Mouse (Mus musculus): ENCODE data around the gene Pih1d2.

The Pih1d2 gene

DNA sequence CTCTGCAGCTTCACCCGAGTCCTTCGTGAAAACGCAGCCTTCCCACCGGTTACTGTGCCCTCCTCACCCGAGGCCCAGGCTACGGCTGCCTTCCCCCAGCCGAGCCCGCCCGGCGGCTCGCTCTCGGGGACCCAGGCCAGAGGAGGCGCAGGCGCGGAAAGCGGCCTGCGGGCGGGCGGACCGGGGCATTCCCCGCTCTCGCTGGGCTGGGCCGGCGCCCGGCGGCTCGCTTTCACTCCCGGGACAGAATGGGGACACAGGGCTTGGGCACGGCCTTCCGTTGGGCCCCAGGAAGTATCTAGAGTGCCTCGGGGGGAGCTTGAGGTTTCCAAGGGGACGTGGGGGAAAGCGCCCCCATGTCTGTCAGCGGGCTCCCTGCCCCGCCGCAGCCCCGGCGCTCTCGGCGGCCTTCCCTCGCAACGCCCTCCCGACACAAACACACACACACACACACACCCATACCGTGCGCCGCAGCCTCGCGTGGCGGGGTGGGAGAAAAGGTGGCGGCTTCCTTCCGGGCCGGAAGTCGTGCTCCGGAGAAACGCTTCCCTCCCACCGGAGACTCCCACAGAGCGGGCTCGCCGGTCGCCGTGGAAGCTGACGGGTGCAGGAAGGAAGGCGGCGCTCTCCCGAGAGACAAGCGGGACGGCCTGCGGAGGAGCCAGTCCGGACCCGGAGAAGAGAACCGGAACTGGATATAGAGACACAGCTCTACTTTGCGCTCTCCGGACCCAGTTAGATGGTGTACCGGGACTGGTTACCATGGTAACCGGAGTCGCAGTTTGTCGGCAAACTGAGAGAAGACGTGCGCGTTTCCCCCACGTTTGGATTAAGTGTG, at the start of gene Pih1d2, which contains the start of gene Nkapd1:
Gene Pih1d2, plus strand, starts transcription at position 556 of the 838 bp plus-strand sequence.
Gene Nkapd1, minus strand, starts transcription at position 699 of the 838 bp plus-strand sequence.
- in situ Hi-C loops (cut with MboI, MseI), result no loop called here

DNA sequence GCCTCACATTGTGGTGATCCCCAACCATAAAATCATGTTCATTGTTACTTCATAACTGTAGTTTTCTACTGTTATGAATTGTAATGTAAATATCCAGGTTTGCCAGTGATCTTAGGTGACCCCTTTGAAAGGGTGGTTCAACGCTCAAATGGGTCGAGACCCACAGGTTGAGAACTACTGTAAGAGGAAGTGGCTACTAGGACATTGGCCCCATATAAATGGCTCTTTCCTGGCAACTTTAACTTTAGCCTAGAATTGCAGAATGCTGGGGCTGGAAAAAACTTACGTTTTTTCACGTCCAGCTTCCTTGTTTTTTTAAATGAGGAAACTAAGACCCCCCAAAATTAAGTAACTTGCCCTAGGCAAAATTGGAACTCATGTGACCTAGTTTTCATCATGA, 49.7 kb upstream of the Pih1d2 start:
- in situ Hi-C loops (cut with MboI, MseI), result no loop called here

DNA sequence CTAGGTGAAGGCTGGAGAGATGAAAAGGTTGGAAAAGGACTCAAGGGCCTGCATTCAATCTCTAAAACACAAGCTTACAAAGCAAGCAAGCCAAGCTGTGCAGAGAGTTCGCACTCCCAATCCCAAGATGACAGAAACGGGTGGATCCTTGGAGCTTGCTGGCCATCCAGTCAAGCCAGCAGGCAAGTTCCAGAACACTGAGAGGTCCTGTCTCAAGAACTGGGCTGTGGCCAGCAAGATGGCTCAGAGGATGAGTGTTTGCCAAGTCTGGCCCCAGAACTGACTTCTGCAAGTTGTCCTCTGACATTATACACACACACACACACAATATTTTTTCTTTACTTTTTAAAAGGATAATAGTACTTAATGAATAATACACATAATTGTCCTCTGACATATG, 49.2 kb upstream of the Pih1d2 start:
- in situ Hi-C loops (cut with MboI, MseI), result no loop called here

DNA sequence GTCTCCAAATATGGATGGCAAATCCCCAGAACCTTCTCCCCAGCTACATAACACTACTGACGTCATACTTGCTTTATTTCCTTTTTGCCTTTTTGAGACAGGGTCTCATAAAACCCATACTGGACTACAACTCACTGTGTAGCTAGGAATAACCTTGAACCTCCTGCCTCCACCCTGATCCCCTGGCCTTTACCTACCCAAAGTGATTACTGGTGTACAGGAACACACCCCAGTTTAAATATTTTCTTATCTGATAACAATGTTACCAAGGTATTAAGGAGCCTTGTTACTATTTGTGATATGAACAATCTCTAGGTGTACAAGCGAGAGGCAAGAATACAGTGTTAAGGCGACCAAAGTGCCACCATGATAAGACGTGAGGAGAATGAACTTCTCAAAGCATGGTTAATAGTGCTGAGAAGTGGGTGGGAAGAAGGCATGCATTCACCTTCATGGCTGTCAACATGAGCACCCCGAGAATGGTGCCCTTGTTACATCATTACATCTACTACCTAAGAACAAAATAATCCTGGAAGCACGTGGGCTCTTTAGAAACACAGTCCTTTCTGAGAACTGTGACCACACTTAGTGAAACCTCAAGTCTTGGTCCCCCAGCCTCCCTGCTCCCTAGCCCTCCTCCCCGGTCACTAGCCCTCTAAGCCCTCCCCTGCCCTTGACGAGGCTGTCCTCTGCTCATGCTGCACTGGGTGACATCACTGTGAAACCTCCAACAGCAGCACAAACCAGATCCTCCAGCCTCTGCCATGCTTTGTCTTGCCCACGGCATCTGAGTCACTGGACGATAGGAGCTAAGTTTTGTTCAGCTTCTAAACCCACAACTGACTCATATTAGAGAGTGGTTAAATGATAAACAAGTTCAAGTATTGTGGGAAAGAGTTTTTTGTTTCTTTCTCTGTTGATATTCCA, 47.3 kb upstream of the Pih1d2 start:
- in situ Hi-C loops (cut with MboI, MseI), result no loop called here

DNA sequence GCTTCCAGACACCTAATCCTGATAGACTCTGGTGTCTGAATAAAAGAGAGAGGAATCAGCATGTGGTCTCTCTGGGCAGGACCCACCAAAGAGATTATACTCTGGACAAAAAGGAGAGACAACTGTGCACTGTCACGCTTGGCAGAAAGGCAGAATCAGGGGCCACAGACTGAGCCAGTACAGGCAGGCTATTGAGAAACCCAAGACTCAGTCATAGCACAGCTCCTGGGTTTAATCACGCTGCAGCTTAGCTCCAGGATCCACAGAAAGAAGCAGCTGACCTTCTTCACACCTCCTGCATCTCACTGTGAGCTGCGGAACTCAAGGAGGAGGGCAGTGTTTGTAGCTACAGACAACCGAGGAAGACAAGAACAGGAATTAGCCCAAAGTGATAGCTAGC, 36.8 kb upstream of the Pih1d2 start:
- in situ Hi-C loops (cut with MboI, MseI), result no loop called here

DNA sequence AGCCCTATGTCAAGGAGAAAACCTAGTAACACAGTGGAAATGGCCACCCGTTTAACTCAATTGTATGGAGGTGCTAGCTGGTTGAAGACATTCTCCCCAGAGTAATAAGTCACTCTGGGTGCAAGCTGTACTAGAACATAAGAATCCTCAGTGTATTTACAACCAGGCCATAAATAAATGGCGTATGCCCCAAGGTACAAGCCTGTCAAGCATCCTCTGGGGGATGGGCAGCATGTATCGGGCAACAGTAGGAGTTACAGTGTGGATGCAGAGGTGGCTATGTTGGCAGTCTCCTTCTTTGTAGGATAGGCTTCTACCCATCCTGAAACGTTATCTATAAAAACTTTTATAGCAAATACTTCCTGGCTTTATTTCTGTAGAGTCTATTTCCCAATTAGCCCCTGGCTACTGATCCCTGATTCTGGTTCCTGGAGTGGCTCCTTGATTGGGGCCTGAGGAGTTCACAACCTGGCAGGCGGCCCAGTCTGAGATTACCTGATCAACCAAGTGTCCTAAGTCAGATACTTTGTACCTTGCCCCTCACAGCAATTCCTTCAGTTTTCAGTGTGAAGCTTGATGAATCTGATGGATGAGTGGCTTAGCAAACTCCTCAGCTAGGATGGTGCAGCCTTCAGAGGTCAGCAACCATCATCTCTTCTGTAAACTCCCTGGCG, 31.8 kb upstream of the Pih1d2 start:
- in situ Hi-C loops (cut with MboI, MseI), result loop anchor here (5.0 kb wide), 1 partner anchor 38 kb away; no protein-coding TSS in a partner anchor

DNA sequence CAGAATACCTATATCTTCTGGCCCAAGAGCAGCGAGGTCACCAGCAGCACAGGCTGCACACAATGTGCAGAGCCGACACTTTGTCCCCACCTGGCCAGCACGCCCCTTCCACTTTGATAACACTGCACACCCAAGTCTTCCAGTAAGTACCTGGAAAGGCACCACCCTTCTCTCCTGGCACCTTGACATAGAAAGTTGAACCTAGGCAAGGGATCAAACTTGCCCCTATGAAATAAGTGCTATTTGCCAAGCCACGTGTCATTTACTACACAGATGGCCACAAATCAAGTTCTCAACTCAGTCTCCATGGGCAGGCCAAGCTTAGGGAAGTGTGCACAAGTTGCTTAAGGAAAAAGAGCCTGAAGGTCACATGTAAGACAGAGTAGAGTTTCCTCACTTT, 30.2 kb upstream of the Pih1d2 start:
- in situ Hi-C loops (cut with MboI, MseI), result loop anchor here (5.0 kb wide), 1 partner anchor 40 kb away; no protein-coding TSS in a partner anchor

DNA sequence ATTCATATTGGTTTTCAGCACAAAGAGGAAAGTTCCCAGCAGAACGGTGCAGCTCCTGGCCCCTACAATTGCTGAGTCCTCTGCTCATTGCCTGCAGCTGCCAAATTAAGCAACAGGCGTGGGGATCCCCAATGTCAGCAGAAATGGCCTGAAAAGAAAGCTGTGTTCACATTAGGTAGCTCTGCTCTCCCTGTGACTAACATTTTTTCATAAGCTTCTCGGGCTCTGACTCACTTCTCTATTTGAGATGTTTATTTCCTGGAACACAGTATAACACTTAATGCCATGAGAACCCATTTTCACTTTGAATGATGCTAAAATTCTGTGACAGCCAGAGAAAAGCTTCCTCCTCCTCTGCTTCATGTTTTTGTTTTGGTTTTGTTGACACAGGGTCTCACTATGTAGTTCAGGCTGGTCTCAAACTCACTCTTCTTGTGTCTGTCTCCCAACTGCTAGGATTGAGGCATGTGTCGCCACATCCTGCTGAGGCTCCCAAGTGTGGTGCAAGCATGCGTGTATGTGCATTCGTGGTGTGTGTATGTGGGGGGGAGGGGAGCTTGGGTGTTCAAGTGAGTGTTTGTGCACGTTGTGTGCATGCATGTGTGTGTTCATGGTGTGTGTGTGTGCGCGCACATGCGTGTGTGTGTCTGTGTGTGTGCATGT, 26.1 kb upstream of the Pih1d2 start:
- in situ Hi-C loops (cut with MboI, MseI), result loop anchor here (5.0 kb wide), 1 partner anchor 124 kb away; no protein-coding TSS in a partner anchor

DNA sequence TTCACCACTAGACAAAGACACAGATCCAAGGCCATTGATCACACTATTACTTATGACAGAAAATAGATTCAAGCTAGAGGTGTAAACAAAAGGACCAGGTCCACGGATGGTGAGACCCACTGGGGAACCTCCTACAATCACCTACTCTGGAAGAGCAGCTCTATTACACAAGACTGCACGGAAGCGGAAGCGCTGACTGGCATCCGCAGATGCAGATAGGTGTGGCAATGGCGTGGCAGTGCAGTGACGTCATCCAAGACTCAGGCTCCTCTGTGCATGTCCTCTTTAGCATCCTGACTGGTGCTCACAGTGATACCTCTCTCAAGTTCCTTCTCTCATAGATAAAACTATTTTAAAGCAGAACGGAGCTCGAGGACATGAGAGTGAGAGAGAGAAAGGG, 24.2 kb upstream of the Pih1d2 start:
- in situ Hi-C loops (cut with MboI, MseI), result loop anchor here (5.0 kb wide), 1 partner anchor 126 kb away; no protein-coding TSS in a partner anchor

DNA sequence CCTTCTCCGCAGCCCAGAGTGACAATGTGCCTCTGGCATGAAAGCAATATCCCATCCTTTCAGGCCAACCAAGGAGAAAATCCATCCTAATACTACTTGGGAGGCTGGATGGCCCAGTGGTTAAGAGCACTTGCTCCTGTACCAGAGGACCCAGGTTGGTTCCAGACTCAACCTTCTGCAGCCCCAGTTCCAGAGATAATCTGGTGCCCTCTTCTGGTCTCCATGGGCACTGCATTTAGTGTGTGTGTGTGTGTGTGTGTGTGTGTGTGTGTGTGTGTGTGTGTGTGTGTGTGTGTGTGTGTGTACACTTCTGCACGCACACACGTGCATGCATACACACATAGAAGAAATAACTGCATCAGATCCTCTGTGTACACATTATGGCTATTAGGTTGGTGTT, 23.6 kb upstream of the Pih1d2 start:
- in situ Hi-C loops (cut with MboI, MseI), result loop anchor here (5.0 kb wide), 1 partner anchor 126 kb away; no protein-coding TSS in a partner anchor

DNA sequence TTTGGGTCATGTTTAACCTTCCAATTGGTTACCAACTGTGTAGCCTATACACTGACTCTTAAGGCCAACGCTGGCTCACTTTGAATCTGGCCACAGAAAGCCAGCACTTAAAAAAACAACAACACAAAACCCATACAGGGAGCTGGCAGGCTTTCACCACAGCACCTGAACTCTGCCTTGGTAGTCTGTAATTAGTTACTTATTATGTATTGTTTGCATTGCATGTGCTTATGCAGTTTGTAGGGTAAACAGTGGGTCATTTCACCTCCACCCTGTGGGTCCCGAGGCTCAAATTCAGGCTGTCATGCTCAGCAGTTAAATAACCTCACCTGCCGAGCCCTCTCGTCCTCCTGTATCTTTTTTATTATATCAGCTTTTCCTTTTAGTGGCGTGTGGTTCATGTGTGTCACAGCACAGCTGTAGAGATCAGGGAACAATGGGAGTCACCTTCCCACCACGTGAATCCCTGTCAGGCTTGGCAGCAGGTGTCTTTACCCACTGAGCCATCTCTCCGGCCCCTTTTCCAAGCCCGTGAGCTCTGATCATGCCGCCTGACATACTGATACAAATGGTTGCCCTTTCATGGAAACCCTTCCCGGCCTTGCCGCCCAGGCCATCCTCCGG, 22.2 kb upstream of the Pih1d2 start:
- in situ Hi-C loops (cut with MboI, MseI), result loop anchor here (5.0 kb wide), 1 partner anchor 128 kb away; no protein-coding TSS in a partner anchor

DNA sequence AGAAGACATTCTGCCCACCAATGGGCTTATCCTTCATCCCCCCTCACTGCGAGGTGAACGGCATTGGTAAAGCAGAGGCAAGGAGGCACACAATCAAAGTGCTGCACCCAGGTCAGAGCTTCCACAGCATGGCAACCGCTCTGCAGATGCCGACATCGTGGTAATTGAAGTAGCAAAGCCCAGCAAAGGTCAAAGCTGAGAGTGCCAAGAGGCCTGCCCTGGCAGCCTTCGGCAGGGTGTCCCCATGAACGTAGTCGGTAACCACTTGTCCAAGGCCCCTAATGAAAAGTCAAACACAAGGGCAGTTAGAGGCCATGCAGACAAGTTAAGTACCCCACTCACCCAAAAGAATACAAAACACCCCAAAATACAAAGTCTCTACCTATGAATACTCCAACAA, 20.1 kb upstream of the Pih1d2 start:
- in situ Hi-C loops (cut with MboI, MseI), result no loop called here

DNA sequence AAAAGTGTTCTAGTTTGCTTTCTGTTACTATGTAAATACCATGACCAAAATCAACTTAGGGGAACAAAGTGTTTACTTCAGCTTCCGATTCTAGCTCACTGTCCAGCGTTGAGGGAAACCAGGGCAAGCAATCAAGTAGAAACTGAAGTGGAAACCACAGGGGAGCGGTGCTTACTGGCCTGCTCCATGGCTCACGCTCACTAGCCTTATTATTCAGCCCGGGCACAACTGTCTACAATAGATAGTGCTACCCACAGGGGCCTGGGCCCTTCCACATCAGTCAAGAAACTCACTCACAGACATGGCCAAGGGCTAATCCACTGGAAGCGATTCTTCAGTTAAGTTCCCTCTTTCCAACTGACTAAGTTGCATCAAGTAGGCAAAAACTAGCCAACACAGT, 15.6 kb upstream of the Pih1d2 start:
- in situ Hi-C loops (cut with MboI, MseI), result no loop called here

DNA sequence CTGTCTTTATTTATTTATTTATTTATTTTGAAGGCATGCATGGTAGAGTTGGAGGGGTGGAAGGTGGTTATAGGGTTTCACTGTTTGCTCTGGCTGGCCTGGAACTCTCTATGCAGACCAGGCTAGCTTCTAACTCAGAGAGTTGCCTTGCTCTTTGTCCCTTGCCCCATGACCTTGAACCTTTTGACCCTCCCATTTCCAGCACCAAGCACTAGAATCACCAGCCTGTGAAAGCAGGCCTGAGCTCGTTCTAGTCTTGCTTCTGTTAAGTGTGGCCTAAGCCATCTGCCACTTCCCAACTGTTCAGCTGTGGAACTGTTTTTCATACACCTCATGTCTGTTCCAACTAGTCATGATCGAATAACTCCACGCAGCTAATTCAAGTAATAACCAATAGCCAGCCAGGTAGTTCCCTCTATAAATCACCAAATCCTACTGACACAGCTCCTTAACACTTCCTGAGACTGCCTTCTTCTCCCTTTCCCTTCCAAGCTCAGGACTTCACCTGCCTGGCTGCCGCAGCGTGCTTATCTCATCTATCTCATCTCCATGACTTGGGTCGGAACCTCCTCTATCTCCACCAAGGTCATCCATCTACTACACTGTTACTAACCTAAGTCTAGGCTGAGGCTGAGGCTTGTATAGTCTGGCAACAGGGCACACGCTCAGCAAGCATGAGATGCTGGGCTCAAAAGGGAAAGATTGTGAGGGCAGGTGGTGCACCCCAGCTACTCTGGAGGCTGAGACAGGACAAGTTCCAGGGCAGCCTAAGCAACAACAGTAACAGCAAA, 14.9 kb upstream of the Pih1d2 start:
- in situ Hi-C loops (cut with MboI, MseI), result no loop called here

DNA sequence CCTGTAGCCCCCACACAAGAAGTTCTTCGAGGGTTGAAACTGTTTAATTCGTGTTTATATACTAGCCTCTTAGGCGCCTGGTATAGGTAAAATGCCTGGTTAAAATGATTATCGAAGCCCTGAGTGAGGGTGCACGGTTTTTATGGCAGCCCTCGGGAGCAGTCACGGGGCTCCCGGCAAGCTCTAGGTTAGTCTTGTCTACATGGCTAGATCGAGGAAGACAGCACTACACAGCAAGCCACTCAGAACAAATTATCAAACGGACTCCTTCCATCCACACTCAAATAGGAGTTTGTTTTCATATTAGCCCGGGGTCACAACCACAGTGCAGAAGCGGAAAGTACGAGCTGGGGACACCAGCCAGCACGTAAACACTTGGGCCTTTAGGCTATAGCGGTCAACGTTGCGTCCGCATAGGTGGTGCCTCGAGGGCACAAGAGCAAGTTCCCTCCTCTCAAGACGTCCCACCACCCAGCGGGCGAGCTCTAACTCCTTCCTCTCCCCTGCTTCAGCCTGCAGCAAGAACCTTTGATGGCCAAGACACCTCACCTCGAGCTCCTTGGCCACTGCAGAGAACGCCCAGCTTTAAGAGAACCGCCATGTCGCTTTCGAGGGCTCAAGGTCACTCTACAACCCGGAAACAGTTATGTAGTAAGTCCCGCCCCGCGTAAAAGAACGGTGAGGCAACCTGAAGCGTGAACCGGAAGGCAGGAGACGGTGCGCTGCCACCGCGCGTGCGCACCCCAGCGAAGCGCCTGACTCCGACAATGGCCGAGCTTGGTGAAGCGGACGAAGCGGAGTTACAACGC, 13.7 kb upstream of the Pih1d2 start, which contains the start of the genes Sdhd and Timm8b:
Gene Sdhd, minus strand, starts transcription at position 624 of the 809 bp plus-strand sequence.
Gene Timm8b, plus strand, starts transcription at position 722 of the 809 bp plus-strand sequence.
- in situ Hi-C loops (cut with MboI, MseI), result no loop called here

DNA sequence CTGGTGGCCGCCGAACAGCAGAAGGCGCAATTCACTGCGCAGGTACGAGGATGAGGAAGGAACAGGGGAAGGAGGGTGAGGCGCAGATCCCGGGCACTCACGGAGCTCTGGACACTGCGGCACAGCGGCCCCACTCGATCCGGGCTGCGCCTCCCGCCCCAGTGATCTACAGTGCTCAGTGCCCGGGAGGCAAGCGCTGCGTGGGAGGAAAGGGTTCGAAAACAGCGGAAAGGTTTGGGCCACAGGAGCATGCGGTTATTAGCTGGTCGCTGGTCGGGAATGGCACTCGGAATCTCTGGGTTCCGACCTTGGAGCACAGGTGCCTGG, 13.2 kb upstream of the Pih1d2 start:
- in situ Hi-C loops (cut with MboI, MseI), result no loop called here

DNA sequence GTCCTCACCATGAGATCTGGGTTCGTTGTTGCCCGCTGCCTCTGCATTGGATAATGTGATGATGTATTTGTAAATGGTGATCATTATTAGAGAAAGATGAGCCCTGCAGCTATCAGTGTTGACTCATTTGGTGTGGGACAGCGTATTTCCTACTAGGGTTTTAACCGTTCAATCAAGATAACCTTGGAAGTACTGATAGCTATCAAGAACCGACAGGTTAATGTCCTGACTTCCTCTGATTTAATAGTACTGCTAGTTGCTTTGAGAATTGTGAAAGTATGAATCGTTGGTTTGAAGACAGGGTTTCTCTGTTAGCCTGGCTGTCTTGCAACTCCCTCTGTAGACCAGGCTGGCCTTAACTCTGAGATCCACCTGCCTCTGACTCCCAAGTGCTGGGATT, 12.8 kb upstream of the Pih1d2 start:
- in situ Hi-C loops (cut with MboI, MseI), result no loop called here

DNA sequence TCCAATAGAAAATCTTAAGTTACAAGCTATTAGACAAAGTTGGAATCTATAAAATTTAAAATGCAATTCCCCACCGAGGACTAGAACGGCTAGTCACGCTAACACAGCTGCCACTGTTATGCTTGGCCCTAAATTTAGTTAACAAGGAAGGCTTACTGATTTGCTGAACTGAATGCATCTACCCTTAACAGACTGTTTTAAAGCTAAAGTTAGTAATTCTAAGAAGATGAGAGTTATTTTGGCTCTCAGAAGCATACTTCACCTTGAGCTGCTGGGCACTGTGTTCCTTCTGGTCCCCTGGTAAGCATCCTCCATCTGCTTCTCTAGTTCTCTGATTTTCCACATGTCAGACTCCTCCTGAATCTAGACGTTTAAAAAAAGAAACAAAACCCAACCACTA, 5.0 kb upstream of the Pih1d2 start:
- in situ Hi-C loops (cut with MboI, MseI), result no loop called here

DNA sequence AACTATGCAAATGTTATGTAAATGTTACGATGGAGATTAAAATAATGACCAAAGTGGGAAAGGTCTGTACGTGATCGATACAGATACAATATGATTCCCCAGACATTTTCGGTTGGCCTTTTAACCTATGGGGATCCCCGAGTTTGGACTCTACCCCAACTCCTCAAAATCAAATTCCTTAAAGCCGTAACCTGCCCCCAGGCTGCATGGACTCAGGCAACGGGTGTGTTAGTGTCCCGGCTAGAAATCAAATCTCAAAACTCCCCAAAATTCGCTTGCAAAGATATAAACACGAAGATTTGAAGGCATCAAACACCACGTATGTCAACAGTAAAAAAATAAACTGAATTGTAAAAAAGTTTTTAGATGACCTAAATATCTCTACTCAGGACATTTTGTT, 960 bp upstream of the Pih1d2 start:
- in situ Hi-C loops (cut with MboI, MseI), result no loop called here
